Mouse (Mus musculus): ENCODE measurements around the gene Mrpl11.
A peak's percentile ranks its signal among the peaks of the same experiment; 100 is the strongest.

- TF ChIP-seq CTCF (IDR thresholded peaks at IDR 0.05; ENCODE audit: control insufficient read depth, insufficient read depth, insufficient replicate concordance, low read depth, low read length) (no peak), POLR2A (IDR thresholded peaks at IDR 0.05; ENCODE audit: control insufficient read depth, low read depth, low read length) (peak; percentile 77)
These were observed 33.9 kb upstream of the Mrpl11 start, which contains the start of gene Dpp3 for GRCm38 (mm10) chr19:4927904-4928531.
